Mouse (Mus musculus) CH12.LX (cell line): ENCODE data around the gene Pdpk1. TPM values are rescaled to one million over a fixed set of nuclear protein-coding genes. Genes with fewer than 3 reads are reported as not detected.

Experiments used
- DNase-seq: peaks from one replicate; pipeline ENCODE4 v3.0.0-alpha.2; 2013; ENCODE audit errors: extremely low read depth
- H3K27ac ChIP-seq: 2 replicates; pipeline ENCODE4 v1.5.1; 2012; ENCODE audit warnings: low read depth, mild to moderate bottlenecking, control low read depth, moderate library complexity; ENCODE audit not compliant: insufficient read depth
- H3K27me3 ChIP-seq: replicated peaks from 2 replicates; pipeline ENCODE3; 2012; ENCODE audit warnings: inconsistent platforms
- H3K36me3 ChIP-seq, 2 experiments: replicated peaks in 1 of 2; 2 replicates each; pipeline versions ENCODE3 to v1.6.1; 2012; ENCODE audit warnings: inconsistent platforms in 1 of 2, low read length in 1 of 2, mild to moderate bottlenecking in 1 of 2, mixed read lengths in 1 of 2, moderate library complexity in 1 of 2; ENCODE audit not compliant: control insufficient read depth in 1 of 2, insufficient read depth in 1 of 2
- H3K4me1 ChIP-seq, 2 experiments: 2 replicates each; pipeline ENCODE4 v1.6.1; 2012; ENCODE audit warnings: inconsistent platforms in 1 of 2, moderate library complexity in 1 of 2; ENCODE audit not compliant: insufficient read depth in 2 of 2, control insufficient read depth in 1 of 2
- H3K4me2 ChIP-seq: 2 replicates; pipeline ENCODE4 v1.6.1; 2012; ENCODE audit warnings: low read depth, mild to moderate bottlenecking, control low read depth; ENCODE audit not compliant: poor library complexity, insufficient read depth, severe bottlenecking
- H3K4me3 ChIP-seq, 3 experiments: fragments of 150-350 bp in 1 of 3; sonication (generic) in 1 of 3; replicated peaks in 1 of 3; 2 replicates each; pipeline versions ENCODE3 to v1.5.1; 2011 to 2012; ENCODE audit warnings: low read depth in 2 of 3, low read length in 2 of 3, mild to moderate bottlenecking in 2 of 3, moderate library complexity in 2 of 3, control low read depth in 1 of 3, improper control_type of control experiment in 1 of 3, inconsistent platforms in 1 of 3, mixed read lengths in 1 of 3; ENCODE audit not compliant: poor library complexity in 1 of 3
- H3K79me2 ChIP-seq: replicated peaks from 2 replicates; pipeline ENCODE4 v1.6.1; 2012; ENCODE audit warnings: mild to moderate bottlenecking, moderate library complexity; ENCODE audit not compliant: control insufficient read depth, poor library complexity, insufficient read depth, severe bottlenecking; ENCODE audit errors: extremely low read depth
- H3K9ac ChIP-seq: 2 replicates; pipeline ENCODE4 v1.6.1; 2012; ENCODE audit warnings: low read depth, mild to moderate bottlenecking, control low read depth, moderate library complexity; ENCODE audit not compliant: insufficient read depth
- H3K9me3 ChIP-seq: replicated peaks from 2 replicates; pipeline ENCODE3; 2012; ENCODE audit warnings: low read length, inconsistent platforms, mixed read lengths
- ELF1 ChIP-seq: IDR thresholded peaks from 2 replicates; pipeline ENCODE4 v1.6.1; 2014; ENCODE audit warnings: low read depth, mild to moderate bottlenecking, inconsistent platforms, low read length, improper control_type of control experiment
- ETS1 ChIP-seq: conservative IDR thresholded peaks from 2 replicates; pipeline ENCODE4 v1.6.1; 2012; ENCODE audit warnings: low read depth, mild to moderate bottlenecking, inconsistent platforms, low read length, improper control_type of control experiment, moderate library complexity
- IRF4 ChIP-seq: IDR thresholded peaks from 2 replicates; pipeline ENCODE4 v1.6.1; 2014; ENCODE audit warnings: low read depth, mild to moderate bottlenecking, inconsistent platforms, low read length, improper control_type of control experiment
- JUN ChIP-seq: IDR thresholded peaks from 2 replicates; pipeline ENCODE4 v1.6.1; 2011; ENCODE audit warnings: low read depth, mild to moderate bottlenecking, low read length, improper control_type of control experiment, moderate library complexity; ENCODE audit not compliant: insufficient read depth
- JUND ChIP-seq: conservative IDR thresholded peaks from 2 replicates; pipeline ENCODE4 v1.6.1; 2011; ENCODE audit warnings: low read depth, low read length, improper control_type of control experiment
- KAT2A ChIP-seq: IDR thresholded peaks from 2 replicates; pipeline ENCODE4 v1.6.1; 2012; ENCODE audit warnings: low read length, improper control_type of control experiment, inconsistent platforms; ENCODE audit not compliant: insufficient replicate concordance
- MAX ChIP-seq: IDR thresholded peaks from 2 replicates; pipeline ENCODE4 v1.6.1; 2011; ENCODE audit warnings: low read length, improper control_type of control experiment
- RAD21 ChIP-seq: IDR thresholded peaks from 2 replicates; pipeline ENCODE4 v1.6.1; 2011; ENCODE audit warnings: low read depth, mild to moderate bottlenecking, low read length, improper control_type of control experiment, moderate library complexity
- SIN3A ChIP-seq: IDR thresholded peaks from 2 replicates; pipeline ENCODE4 v1.6.1; 2012; ENCODE audit warnings: low read length, improper control_type of control experiment, inconsistent platforms
- TBP ChIP-seq: conservative IDR thresholded peaks from 2 replicates; pipeline ENCODE4 v1.6.1; 2011; ENCODE audit warnings: low read depth, low read length, improper control_type of control experiment
- USF2 ChIP-seq: conservative IDR thresholded peaks from 2 replicates; pipeline ENCODE4 v1.6.1; 2011; ENCODE audit warnings: low read depth, low read length, improper control_type of control experiment
- ZC3H11A ChIP-seq: IDR thresholded peaks from 2 replicates; pipeline ENCODE4 v1.6.1; 2012; ENCODE audit warnings: low read depth, mild to moderate bottlenecking, inconsistent platforms, low read length, improper control_type of control experiment
- ZKSCAN1 ChIP-seq: IDR thresholded peaks from 2 replicates; pipeline ENCODE4 v1.6.1; 2012; ENCODE audit warnings: low read depth, inconsistent platforms, low read length, improper control_type of control experiment, borderline replicate concordance
- ZMIZ1 ChIP-seq: IDR thresholded peaks from 2 replicates; pipeline ENCODE4 v1.6.1; 2012; ENCODE audit warnings: low read depth, mild to moderate bottlenecking, inconsistent platforms, low read length, improper control_type of control experiment
- dilution Hi-C: fragments of 300-500 bp; cut with MboI; formaldehyde crosslinking; loops from 2 replicates; pipeline ENCODE4 v1.14.3; 2020; ENCODE audit warnings: low sequenced_read_pairs; ENCODE audit not compliant: extremely low pct_unique_long_range_greater_than_20kb, extremely low pct_ligation_motif_present
- in situ Hi-C: fragments of 300-500 bp; cut with MboI; formaldehyde crosslinking; loops from 3 replicates; pipeline ENCODE4 v1.14.3; 2019; ENCODE audit warnings: low sequenced_read_pairs, low pct_ligation_motif_present, low pct_unique_long_range_greater_than_20kb, mixed read lengths
- polyA plus RNA-seq: library from polyadenylated mRNA; unstranded; fragments of >175 nt; gene quantifications from 2 replicates; pipeline ENCODE4 v1.2.1, GENCODE M21; 2012; ENCODE audit warnings: low read depth; ENCODE audit not compliant: insufficient read length
- total RNA-seq, 2 experiments: library from RNA; depleted of rRNA; stranded (reverse); fragments of 300-350 nt in 1 of 2; fragments of >200 nt in 1 of 2; gene quantifications; 2 replicates each; pipeline ENCODE4 v1.2.3; 2012 to 2014

Pdpk1 gene
- total and polyA plus RNA-seq, 3 experiments: 12.2 to 17.0 (median 15.9) TPM

DNA sequence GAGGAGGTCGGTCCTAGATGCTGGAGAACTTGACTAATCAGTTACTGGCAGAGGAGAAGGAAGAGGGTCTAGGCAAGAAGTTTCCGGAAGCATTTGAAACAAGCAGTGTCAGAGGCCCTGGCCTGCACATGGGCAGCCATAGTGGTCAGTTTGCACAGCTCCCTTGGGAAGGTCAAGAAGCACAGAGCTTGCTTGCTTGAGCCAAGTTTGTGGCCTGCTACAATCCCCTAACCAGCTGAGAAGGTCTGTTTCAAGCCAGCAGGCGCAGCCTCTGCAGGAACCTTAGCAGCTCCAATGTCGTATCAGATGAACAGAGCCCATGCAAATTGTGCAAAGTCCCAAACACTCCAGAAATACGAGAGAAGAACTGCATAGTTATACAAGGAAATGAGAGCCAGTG, 102.7 kb downstream of the Pdpk1 start:
- DNase-seq: no peak
- TF ChIP-seq RAD21 (no peak), USF2 (no peak)
- H3K4me3 ChIP-seq: no peak overlapping the region
- H3K9ac ChIP-seq: no peak overlapping the region
- no peak overlapping the region for H3K4me2 ChIP-seq
- H3K79me2 ChIP-seq: no peaks in the 10 kb centered on the region
- dilution Hi-C loops (no loop called here), in situ Hi-C loops (no loop called here)
- H3K27ac ChIP-seq: no peak overlapping the region
- H3K36me3 ChIP-seq: peaks cover 40 to 74% of the 10 kb centered on the region in 2 experiments
- H3K27me3 ChIP-seq: no peaks in the 10 kb centered on the region
- no peaks in the 10 kb centered on the region for H3K4me1 ChIP-seq
- H3K9me3 ChIP-seq: no peaks in the 10 kb centered on the region

DNA sequence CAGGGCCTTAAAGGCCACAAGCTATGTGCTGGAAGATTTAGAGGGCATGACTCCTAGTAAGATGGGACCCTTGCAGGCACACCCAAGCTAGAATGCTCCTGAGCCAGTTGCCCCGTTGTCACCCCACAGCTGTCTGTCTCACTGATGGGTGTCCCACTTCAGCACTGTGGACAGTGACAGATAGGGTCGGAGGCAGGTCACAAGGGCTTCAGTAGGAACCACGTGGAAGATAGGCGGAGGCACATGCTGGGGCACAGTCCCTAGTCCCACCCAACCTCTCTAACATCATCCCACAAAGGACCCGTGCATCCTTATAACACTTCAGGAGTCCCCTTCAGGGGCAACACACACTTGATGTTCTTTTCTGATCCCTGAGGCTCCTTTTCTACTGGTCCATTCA, 104.7 kb downstream of the Pdpk1 start:
- Histone ChIP-seq H3K27ac (no peak overlapping the region), H3K4me3 (no peak overlapping the region), H3K4me2 (no peak overlapping the region), H3K36me3 (peaks cover 27 to 56% of the 10 kb centered on the region in 2 experiments), H3K27me3 (no peaks in the 10 kb centered on the region), H3K9me3 (no peaks in the 10 kb centered on the region), H3K79me2 (no peaks in the 10 kb centered on the region), H3K9ac (no peak overlapping the region), H3K4me1 (no peaks in the 10 kb centered on the region)
- TF ChIP-seq JUN: no peak
- TF ChIP-seq RAD21: no peak
- TF ChIP-seq TBP: no peak
- no peak for TF ChIP-seq ZMIZ1
- no peak for TF ChIP-seq ZKSCAN1
- TF ChIP-seq ELF1: no peak
- TF ChIP-seq IRF4: no peak
- no peak for TF ChIP-seq SIN3A
- in situ Hi-C loops: no loop called here
- no peak for DNase-seq
- dilution Hi-C loops: no loop called here

DNA sequence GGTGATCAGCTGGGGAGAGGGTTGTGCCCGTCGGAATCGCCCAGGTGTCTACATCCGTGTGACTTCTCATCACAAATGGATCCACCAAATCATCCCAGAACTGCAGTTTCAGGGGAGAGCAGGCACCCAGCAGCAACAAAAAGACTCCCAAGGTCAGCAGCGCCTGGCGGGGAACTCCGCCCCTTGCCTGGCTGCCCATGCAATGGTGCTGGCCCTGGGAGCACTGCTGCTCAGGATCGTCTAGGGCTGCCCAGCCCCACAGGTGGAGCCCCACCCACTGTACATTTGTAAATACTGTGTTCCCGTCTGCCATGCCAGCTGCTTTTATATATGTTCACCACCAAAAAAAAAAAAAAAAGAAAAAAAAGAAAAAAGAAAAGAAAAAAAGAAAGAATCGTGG, 105.1 kb downstream of the Pdpk1 start:
- dilution Hi-C loops: no loop called here
- Histone ChIP-seq H3K36me3 (peaks cover 23 to 52% of the 10 kb centered on the region in 2 experiments), H3K4me3 (no peak overlapping the region), H3K9me3 (no peaks in the 10 kb centered on the region), H3K27ac (no peak overlapping the region), H3K4me2 (no peak overlapping the region), H3K4me1 (no peaks in the 10 kb centered on the region), H3K79me2 (no peaks in the 10 kb centered on the region), H3K27me3 (no peaks in the 10 kb centered on the region), H3K9ac (no peak overlapping the region)
- no peak for TF ChIP-seq MAX
- no peak for TF ChIP-seq ETS1
- no peak for TF ChIP-seq ZC3H11A
- TF ChIP-seq JUND: no peak
- no peak for TF ChIP-seq KAT2A
- no peak for DNase-seq
- in situ Hi-C loops: no loop called here
